Mouse (Mus musculus) midbrain, embryonic 16.5 days (tissue): Measurements from ENCODE around the gene Schip1. TPM values are rescaled to one million over a fixed set of nuclear protein-coding genes. Genes with fewer than 3 reads are reported as not detected.

Source experiments
- ATAC-seq: fragments of 200-750 bp; cut with Nextera tagmentation; 2 replicates; pipeline ENCODE4 v1.8.0; 2017; ENCODE audit warnings: moderate TSS enrichment
- H3K27ac ChIP-seq: fragments of 300-500 bp; sonication (generic); 2 replicates; pipeline ENCODE4 v1.5.1; 2014; ENCODE audit warnings: mild to moderate bottlenecking, low read length, mixed read lengths
- H3K27me3 ChIP-seq: fragments of 300-500 bp; sonication (generic); 2 replicates; pipeline ENCODE4 v1.6.1; 2014; ENCODE audit warnings: low read depth, low read length, mixed read lengths; ENCODE audit not compliant: control insufficient read depth, insufficient read depth
- H3K36me3 ChIP-seq: fragments of 300-500 bp; sonication (generic); 2 replicates; pipeline ENCODE4 v1.6.1; 2014; ENCODE audit warnings: mild to moderate bottlenecking, low read length, moderate library complexity, mixed read lengths; ENCODE audit not compliant: control insufficient read depth, insufficient read depth
- H3K4me1 ChIP-seq: fragments of 300-500 bp; sonication (generic); 2 replicates; pipeline ENCODE4 v1.6.1; 2014; ENCODE audit warnings: mild to moderate bottlenecking, low read length, mixed read lengths; ENCODE audit not compliant: control insufficient read depth, insufficient read depth
- H3K4me2 ChIP-seq: fragments of 300-500 bp; sonication (generic); 2 replicates; pipeline ENCODE4 v1.6.1; 2014; ENCODE audit warnings: mild to moderate bottlenecking, low read length, mixed read lengths
- H3K4me3 ChIP-seq: fragments of 300-500 bp; sonication (generic); 2 replicates; pipeline ENCODE4 v1.5.1; 2014; ENCODE audit warnings: low read depth, mild to moderate bottlenecking, low read length, moderate library complexity, mixed read lengths
- H3K9ac ChIP-seq: fragments of 300-500 bp; sonication (generic); 2 replicates; pipeline ENCODE4 v1.6.1; 2014; ENCODE audit warnings: low read depth, low read length, mixed read lengths
- H3K9me3 ChIP-seq: fragments of 300-500 bp; sonication (generic); replicated peaks from 2 replicates; pipeline ENCODE4 v1.6.1; 2014; ENCODE audit warnings: mild to moderate bottlenecking, low read length, mixed read lengths; ENCODE audit not compliant: control insufficient read depth, poor library complexity, severe bottlenecking
- WGBS: fragments of 180-500 bp; shearing (Covaris S2); extraction: QIAGEN DNeasy Blood & Tissue Kit; methylation state at CpG from one replicate; pipeline ENCODE4 v1.1.7; 2014; 5-methylcytosine and 5-hydroxymethylcytosine counted together
- polyA plus RNA-seq: library from polyadenylated mRNA; unstranded; fragments of >200 nt; fragmentation: Nextera tagmentation; extraction: Ambion mirVana; gene quantifications from 2 replicates; pipeline ENCODE4 v1.2.1, GENCODE M21; 2015

Schip1 gene
- polyA plus RNA-seq, 1 experiment from 2014 or later: 147 TPM

DNA sequence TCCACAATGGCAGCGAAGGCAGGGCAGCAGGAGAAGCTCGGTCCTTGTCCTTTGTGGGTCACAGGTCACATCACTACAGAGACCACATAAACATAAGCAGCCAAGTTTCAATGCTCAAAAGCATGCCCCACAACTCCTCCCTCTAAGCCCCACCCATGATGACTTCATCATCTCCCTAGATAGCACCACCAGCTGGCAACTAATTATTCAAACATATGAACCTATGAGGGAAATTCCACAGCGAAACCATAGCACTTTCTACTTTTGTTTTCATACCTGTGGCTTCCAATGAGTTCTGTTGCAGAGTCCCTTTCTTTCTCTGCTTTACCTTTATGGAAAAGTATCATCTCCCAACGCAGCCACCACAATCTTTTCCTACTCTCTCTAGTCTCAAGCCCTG is 270.9 kb downstream of the Schip1 start:
- Histone ChIP-seq H3K4me1 (no peaks in the 10 kb centered on the region), H3K36me3 (no peaks in the 10 kb centered on the region), H3K9me3 (no peaks in the 10 kb centered on the region), H3K4me2 (no peak overlapping the region), H3K9ac (no peak overlapping the region), H3K27me3 (no peaks in the 10 kb centered on the region), H3K4me3 (no peak overlapping the region), H3K27ac (no peak overlapping the region)
- no peak for ATAC-seq
- 86% methylated on average over 4 of the region's 4 CpGs for WGBS

DNA sequence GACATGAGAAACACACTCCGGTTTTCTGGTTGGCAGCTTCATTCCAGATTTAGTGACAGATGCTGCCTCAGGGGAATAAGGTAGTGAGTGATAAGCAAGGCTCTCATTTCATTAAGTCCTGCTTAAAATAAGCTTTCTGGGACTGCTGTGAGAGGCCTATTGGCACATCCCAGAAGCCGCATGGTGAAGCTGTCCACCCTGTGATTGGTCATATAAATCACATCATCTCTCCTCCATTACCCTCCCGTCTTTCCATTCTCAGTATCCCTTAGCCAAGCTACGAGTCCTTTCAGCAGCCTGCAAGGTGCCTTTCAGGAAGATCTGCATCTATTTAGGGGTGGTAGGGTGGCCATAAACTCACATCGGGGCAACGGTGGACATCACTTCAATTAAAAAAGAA is 286.0 kb downstream of the Schip1 start:
- Histone ChIP-seq H3K9me3 (peaks cover 8% of the 10 kb centered on the region), H3K27me3 (no peaks in the 10 kb centered on the region), H3K36me3 (no peaks in the 10 kb centered on the region), H3K4me3 (no peak overlapping the region), H3K4me1 (no peaks in the 10 kb centered on the region), H3K9ac (no peak overlapping the region), H3K27ac (no peak overlapping the region), H3K4me2 (no peak overlapping the region)
- 72% methylated on average over 6 of the region's 6 CpGs for WGBS
- peak; percentile 51; the same call in 1 of the 2 replicates for ATAC-seq

DNA sequence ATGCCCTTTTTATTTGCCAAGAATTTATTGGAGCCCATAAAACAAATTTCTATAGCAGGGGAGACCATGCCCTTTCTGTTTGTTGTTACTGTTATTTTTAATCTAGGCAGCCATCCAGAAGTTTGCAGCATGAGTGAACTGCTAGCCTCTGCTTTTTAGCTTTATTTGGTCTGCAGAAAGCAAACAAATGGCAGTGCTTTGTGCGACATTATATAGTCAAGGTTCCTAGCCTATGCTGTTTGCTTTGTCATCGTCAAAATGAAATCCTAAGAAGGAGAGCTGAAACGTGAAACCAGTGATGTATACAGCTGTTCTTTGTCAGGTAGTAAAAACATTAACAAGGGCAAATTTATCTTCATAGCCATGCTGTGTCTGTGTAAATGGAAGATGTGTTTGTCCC is 286.9 kb downstream of the Schip1 start:
- Histone ChIP-seq H3K9ac (no peak overlapping the region), H3K27ac (no peak overlapping the region), H3K4me1 (no peaks in the 10 kb centered on the region), H3K9me3 (peaks cover 8% of the 10 kb centered on the region), H3K4me2 (no peak overlapping the region), H3K4me3 (no peak overlapping the region), H3K36me3 (no peaks in the 10 kb centered on the region), H3K27me3 (no peaks in the 10 kb centered on the region)
- 68% methylated on average over 3 of the region's 3 CpGs for WGBS
- ATAC-seq: no peak

DNA sequence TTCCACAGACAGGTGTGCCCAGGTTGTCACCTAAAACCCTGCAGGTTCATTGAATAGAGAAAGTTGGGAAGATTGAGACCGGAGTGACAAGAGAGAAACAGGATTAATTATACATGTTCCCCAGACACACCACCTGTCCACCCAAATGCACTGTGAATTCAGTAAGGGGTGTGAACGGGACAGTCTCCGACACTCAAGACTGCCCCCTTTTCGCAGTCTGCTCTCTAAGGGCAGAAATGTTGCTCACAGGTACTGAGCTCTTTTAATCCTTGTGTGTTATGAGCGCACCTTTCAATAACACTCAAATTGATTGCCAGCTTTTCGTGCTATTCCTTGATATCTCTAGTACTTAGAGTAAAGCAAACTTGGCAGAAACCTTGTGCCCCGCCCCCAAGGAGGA is 288.4 kb downstream of the Schip1 start:
- 89% methylated on average over 7 of the region's 7 CpGs for WGBS
- H3K27ac ChIP-seq: no peak overlapping the region
- peaks cover 8% of the 10 kb centered on the region for H3K9me3 ChIP-seq
- H3K36me3 ChIP-seq: no peaks in the 10 kb centered on the region
- no peaks in the 10 kb centered on the region for H3K27me3 ChIP-seq
- H3K9ac ChIP-seq: no peak overlapping the region
- H3K4me3 ChIP-seq: no peak overlapping the region
- H3K4me1 ChIP-seq: no peaks in the 10 kb centered on the region
- no peak overlapping the region for H3K4me2 ChIP-seq
- ATAC-seq: no peak

DNA sequence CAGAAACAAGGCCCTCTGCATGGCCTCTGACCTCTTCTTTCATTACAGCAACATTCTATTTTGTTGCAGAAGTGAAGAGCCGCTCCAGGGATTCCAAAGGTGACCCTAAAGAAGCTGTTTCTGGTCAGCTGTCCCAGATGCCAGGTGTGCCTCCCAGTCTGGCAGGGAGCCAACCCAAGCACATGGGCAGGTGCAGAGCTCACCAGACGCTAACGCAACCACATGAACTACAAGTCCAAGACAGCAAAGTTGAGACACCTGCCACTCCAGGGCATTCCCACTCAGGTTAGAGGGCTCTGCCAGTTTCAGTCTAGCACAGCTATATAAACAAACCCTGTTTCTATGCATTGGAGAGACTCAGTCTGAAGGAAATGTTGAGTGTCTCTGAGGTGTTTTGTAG is 288.9 kb downstream of the Schip1 start:
- H3K27ac ChIP-seq: no peak overlapping the region
- no peak overlapping the region for H3K4me2 ChIP-seq
- H3K9ac ChIP-seq: no peak overlapping the region
- no peak overlapping the region for H3K4me3 ChIP-seq
- H3K4me1 ChIP-seq: no peaks in the 10 kb centered on the region
- peaks cover 8% of the 10 kb centered on the region for H3K9me3 ChIP-seq
- H3K36me3 ChIP-seq: no peaks in the 10 kb centered on the region
- 74% methylated on average over 3 of the region's 3 CpGs for WGBS
- no peaks in the 10 kb centered on the region for H3K27me3 ChIP-seq
- no peak for ATAC-seq

DNA sequence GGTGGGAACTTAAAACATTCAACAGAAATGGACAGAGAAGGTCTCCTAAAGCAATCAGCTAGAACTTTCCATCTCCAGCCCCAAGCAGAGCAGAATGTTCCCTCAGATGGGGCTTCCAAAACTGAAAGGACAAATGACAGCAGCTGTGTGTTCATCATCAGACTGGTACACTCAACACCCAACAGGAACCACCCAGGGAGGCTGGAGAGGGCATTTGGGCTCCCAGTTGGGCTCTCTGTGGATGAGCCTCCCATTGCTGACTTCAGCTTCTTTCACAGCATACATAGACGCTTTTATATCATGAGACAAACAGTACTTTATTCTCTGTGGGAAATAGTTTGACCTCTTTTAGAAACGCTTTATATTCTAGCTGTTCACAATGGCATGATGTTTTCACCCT is 291.9 kb downstream of the Schip1 start:
- 92% methylated on average over 2 of the region's 2 CpGs for WGBS
- H3K4me2 ChIP-seq: no peak overlapping the region
- H3K9ac ChIP-seq: no peak overlapping the region
- no peaks in the 10 kb centered on the region for H3K36me3 ChIP-seq
- no peaks in the 10 kb centered on the region for H3K4me1 ChIP-seq
- ATAC-seq: no peak
- peaks cover 8% of the 10 kb centered on the region for H3K9me3 ChIP-seq
- no peak overlapping the region for H3K4me3 ChIP-seq
- H3K27me3 ChIP-seq: no peaks in the 10 kb centered on the region
- no peak overlapping the region for H3K27ac ChIP-seq

DNA sequence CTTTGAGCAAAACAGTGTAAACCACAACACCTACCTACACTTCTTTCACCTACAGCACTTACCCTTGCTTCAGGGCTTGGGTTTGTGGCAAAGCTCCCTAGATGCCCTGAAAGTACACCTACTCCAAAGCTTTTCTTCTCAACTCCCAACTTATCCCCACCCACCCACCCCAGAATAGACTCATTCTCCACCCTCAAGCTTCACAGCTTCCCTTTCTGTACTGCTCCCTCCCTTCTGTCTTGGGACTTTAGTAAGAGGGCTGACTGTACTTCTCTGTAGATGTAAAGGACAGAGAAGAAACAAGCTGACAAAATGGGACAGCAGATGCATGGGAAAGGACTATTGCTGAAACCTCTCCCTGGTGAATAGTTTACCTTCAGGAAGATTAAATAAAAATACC is 303.4 kb downstream of the Schip1 start:
- ATAC-seq: no peak
- H3K27ac ChIP-seq: no peak overlapping the region
- no peaks in the 10 kb centered on the region for H3K36me3 ChIP-seq
- no peak overlapping the region for H3K4me2 ChIP-seq
- H3K4me3 ChIP-seq: no peak overlapping the region
- H3K27me3 ChIP-seq: no peaks in the 10 kb centered on the region
- no peak overlapping the region for H3K9ac ChIP-seq
- no peaks in the 10 kb centered on the region for H3K9me3 ChIP-seq
- H3K4me1 ChIP-seq: no peaks in the 10 kb centered on the region; the same call in 1 of the 2 replicates

DNA sequence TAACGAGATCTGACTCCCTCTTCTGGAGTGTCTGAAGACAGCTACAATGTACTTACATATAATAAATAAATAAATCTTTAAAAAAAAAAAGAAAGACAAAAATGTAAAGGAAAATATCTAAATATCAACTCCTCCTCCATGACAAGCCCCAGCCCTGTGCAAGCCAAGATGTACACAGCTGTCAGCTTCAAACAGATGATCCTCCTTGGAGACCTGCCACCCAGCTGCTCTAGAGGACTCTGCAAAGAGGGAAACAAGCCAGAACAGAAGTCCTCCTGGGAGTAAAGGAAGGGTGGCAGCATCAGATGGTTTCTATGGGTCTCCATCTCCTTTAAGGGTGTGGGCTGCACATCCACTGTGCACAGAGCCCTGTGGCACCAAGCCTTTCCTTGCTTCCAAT is 308.3 kb downstream of the Schip1 start:
- no peak overlapping the region for H3K9ac ChIP-seq
- H3K4me2 ChIP-seq: no peak overlapping the region
- H3K27me3 ChIP-seq: no peaks in the 10 kb centered on the region
- H3K4me1 ChIP-seq: no peaks in the 10 kb centered on the region; the same call in none of the 2 replicates
- H3K9me3 ChIP-seq: no peaks in the 10 kb centered on the region
- no peaks in the 10 kb centered on the region for H3K36me3 ChIP-seq
- no peak overlapping the region for H3K27ac ChIP-seq
- no peak overlapping the region for H3K4me3 ChIP-seq
- no CpG with 5 or more reads among the region's 1 CpGs for WGBS
- ATAC-seq: no peak

DNA sequence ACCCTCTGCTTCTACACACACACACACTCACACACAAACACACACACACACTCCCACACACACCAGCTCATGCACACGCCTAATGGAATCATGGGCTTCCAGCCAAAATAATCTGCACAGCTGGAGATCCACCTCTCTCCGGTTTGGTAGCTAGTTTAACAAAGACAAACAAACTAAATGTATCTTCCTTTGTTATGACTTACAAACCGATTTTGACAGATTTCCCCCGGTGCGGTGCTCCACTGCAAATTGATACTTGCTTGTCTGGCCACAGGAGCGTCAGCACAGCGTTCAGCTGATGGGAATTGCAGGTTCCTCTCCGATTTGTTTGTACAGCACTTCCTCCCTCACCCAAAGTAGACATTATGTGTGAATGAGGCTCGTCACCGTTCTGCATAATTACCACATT is 310.5 kb downstream of the Schip1 start:
- ATAC-seq: no peak
- Histone ChIP-seq H3K9me3 (no peaks in the 10 kb centered on the region), H3K9ac (no peak overlapping the region), H3K4me3 (no peak overlapping the region), H3K36me3 (no peaks in the 10 kb centered on the region), H3K4me1 (no peaks in the 10 kb centered on the region; the same call in none of the 2 replicates), H3K27me3 (no peaks in the 10 kb centered on the region), H3K27ac (no peak overlapping the region), H3K4me2 (no peak overlapping the region)
- WGBS: 48% methylated on average over 10 of the region's 10 CpGs
